Mouse (Mus musculus) hindbrain, embryonic 15.5 days (tissue): Measurements from ENCODE around the gene Tbc1d20. TPM values are rescaled to one million over a fixed set of nuclear protein-coding genes. Genes with fewer than 3 reads are reported as not detected.

Experiments used
- polyA plus RNA-seq: library from polyadenylated mRNA; unstranded; fragments of >200 nt; fragmentation: Nextera tagmentation; extraction: Ambion mirVana; gene quantifications from 2 replicates; pipeline ENCODE4 v1.2.1, GENCODE M21; 2015

The Tbc1d20 gene
- polyA plus RNA-seq, 1 experiment from 2014 or later, result 36.5 TPM

Other genes with a start within 250 kb of the Tbc1d20 start
- gene Scrt2, start 212.3 kb upstream of the Tbc1d20 start, polyA plus RNA-seq, result 10.8 and 11.1 TPM in 2 replicates
- 24.4 and 24.7 TPM in 2 replicates for gene Srxn1, start 188.3 kb upstream of the Tbc1d20 start, polyA plus RNA-seq
- 1.1 and 1.7 TPM in 2 replicates for gene Tcf15, start 150.3 kb upstream of the Tbc1d20 start, polyA plus RNA-seq
- 94.2 and 97.7 TPM in 2 replicates for gene Csnk2a1, start 67.0 kb upstream of the Tbc1d20 start, polyA plus RNA-seq
- gene Rbck1, start 38.8 kb downstream of the Tbc1d20 start, polyA plus RNA-seq, result 95.3 and 103 TPM in 2 replicates
- gene Trib3, start 50.2 kb downstream of the Tbc1d20 start, polyA plus RNA-seq, result 1.8 TPM in 2 replicates
- 50.6 and 60.3 TPM in 2 replicates for gene Nrsn2, start 82.8 kb downstream of the Tbc1d20 start, polyA plus RNA-seq
- gene Sox12, start 104.2 kb downstream of the Tbc1d20 start, polyA plus RNA-seq, result 13.8 and 14.9 TPM in 2 replicates
- gene Zcchc3, start 121.2 kb downstream of the Tbc1d20 start, polyA plus RNA-seq, result 18.6 TPM in 2 replicates
- 2.2 and 2.3 TPM in 2 replicates for gene 6820408C15Rik, start 121.8 kb downstream of the Tbc1d20 start, polyA plus RNA-seq
- not detected in 2 replicates for gene Defb23, start 170.8 kb downstream of the Tbc1d20 start, polyA plus RNA-seq
- not detected in 2 replicates for gene Defb20, start 183.2 kb downstream of the Tbc1d20 start, polyA plus RNA-seq
- not detected in 2 replicates for gene Defb22, start 196.3 kb downstream of the Tbc1d20 start, polyA plus RNA-seq
- not detected in 2 replicates for gene Defb26, start 217.9 kb downstream of the Tbc1d20 start, polyA plus RNA-seq
- not detected in 2 replicates for gene Defb28, start 224.4 kb downstream of the Tbc1d20 start, polyA plus RNA-seq
- not detected in 2 replicates for gene Defb29, start 246.3 kb downstream of the Tbc1d20 start, polyA plus RNA-seq